Mouse (Mus musculus) CH12.LX (cell line): ENCODE results near the gene Tnfsf13. TPM values are rescaled to one million over a fixed set of nuclear protein-coding genes. Genes with fewer than 3 reads are reported as not detected.

ENCODE experiments used
- DNase-seq: peaks from one replicate; pipeline ENCODE4 v3.0.0-alpha.2; 2013; ENCODE audit errors: extremely low read depth
- H3K27ac ChIP-seq: 2 replicates; pipeline ENCODE4 v1.5.1; 2012; ENCODE audit warnings: low read depth, mild to moderate bottlenecking, control low read depth, moderate library complexity; ENCODE audit not compliant: insufficient read depth
- H3K27me3 ChIP-seq: replicated peaks from 2 replicates; pipeline ENCODE3; 2012; ENCODE audit warnings: inconsistent platforms
- H3K36me3 ChIP-seq, 2 experiments: replicated peaks in 1 of 2; 2 replicates each; pipeline versions ENCODE3 to v1.6.1; 2012; ENCODE audit warnings: inconsistent platforms in 1 of 2, low read length in 1 of 2, mild to moderate bottlenecking in 1 of 2, mixed read lengths in 1 of 2, moderate library complexity in 1 of 2; ENCODE audit not compliant: control insufficient read depth in 1 of 2, insufficient read depth in 1 of 2
- H3K4me1 ChIP-seq, 2 experiments: 2 replicates each; pipeline ENCODE4 v1.6.1; 2012; ENCODE audit warnings: inconsistent platforms in 1 of 2, moderate library complexity in 1 of 2; ENCODE audit not compliant: insufficient read depth in 2 of 2, control insufficient read depth in 1 of 2
- H3K4me2 ChIP-seq: 2 replicates; pipeline ENCODE4 v1.6.1; 2012; ENCODE audit warnings: low read depth, mild to moderate bottlenecking, control low read depth; ENCODE audit not compliant: poor library complexity, insufficient read depth, severe bottlenecking
- H3K4me3 ChIP-seq, 3 experiments: fragments of 150-350 bp in 1 of 3; sonication (generic) in 1 of 3; replicated peaks in 1 of 3; 2 replicates each; pipeline versions ENCODE3 to v1.5.1; 2011 to 2012; ENCODE audit warnings: low read depth in 2 of 3, low read length in 2 of 3, mild to moderate bottlenecking in 2 of 3, moderate library complexity in 2 of 3, control low read depth in 1 of 3, improper control_type of control experiment in 1 of 3, inconsistent platforms in 1 of 3, mixed read lengths in 1 of 3; ENCODE audit not compliant: poor library complexity in 1 of 3
- H3K79me2 ChIP-seq: replicated peaks from 2 replicates; pipeline ENCODE4 v1.6.1; 2012; ENCODE audit warnings: mild to moderate bottlenecking, moderate library complexity; ENCODE audit not compliant: control insufficient read depth, poor library complexity, insufficient read depth, severe bottlenecking; ENCODE audit errors: extremely low read depth
- H3K9ac ChIP-seq: 2 replicates; pipeline ENCODE4 v1.6.1; 2012; ENCODE audit warnings: low read depth, mild to moderate bottlenecking, control low read depth, moderate library complexity; ENCODE audit not compliant: insufficient read depth
- H3K9me3 ChIP-seq: replicated peaks from 2 replicates; pipeline ENCODE3; 2012; ENCODE audit warnings: low read length, inconsistent platforms, mixed read lengths
- BHLHE40 ChIP-seq: IDR thresholded peaks from 2 replicates; pipeline ENCODE4 v1.6.1; 2011; ENCODE audit warnings: mild to moderate bottlenecking, low read depth, low read length, improper control_type of control experiment
- CHD1 ChIP-seq: IDR thresholded peaks from 2 replicates; pipeline ENCODE4 v1.6.1; 2012; ENCODE audit warnings: low read depth, low read length, improper control_type of control experiment, inconsistent platforms
- CHD2 ChIP-seq: IDR thresholded peaks from 2 replicates; pipeline ENCODE4 v1.6.1; 2011; ENCODE audit warnings: low read length, improper control_type of control experiment
- EP300 ChIP-seq: IDR thresholded peaks from 2 replicates; pipeline ENCODE4 v1.6.1; 2011; ENCODE audit warnings: low read length, improper control_type of control experiment
- ETS1 ChIP-seq: conservative IDR thresholded peaks from 2 replicates; pipeline ENCODE4 v1.6.1; 2012; ENCODE audit warnings: low read depth, mild to moderate bottlenecking, inconsistent platforms, low read length, improper control_type of control experiment, moderate library complexity
- HCFC1 ChIP-seq: IDR thresholded peaks from 2 replicates; pipeline ENCODE4 v1.6.1; 2012; ENCODE audit warnings: low read depth, mild to moderate bottlenecking, inconsistent platforms, low read length, improper control_type of control experiment
- IRF4 ChIP-seq: IDR thresholded peaks from 2 replicates; pipeline ENCODE4 v1.6.1; 2014; ENCODE audit warnings: low read depth, mild to moderate bottlenecking, inconsistent platforms, low read length, improper control_type of control experiment
- KAT2A ChIP-seq: IDR thresholded peaks from 2 replicates; pipeline ENCODE4 v1.6.1; 2012; ENCODE audit warnings: low read length, improper control_type of control experiment, inconsistent platforms; ENCODE audit not compliant: insufficient replicate concordance
- MAX ChIP-seq: IDR thresholded peaks from 2 replicates; pipeline ENCODE4 v1.6.1; 2011; ENCODE audit warnings: low read length, improper control_type of control experiment
- MAZ ChIP-seq: IDR thresholded peaks from 2 replicates; pipeline ENCODE4 v1.6.1; 2012; ENCODE audit warnings: low read depth, mild to moderate bottlenecking, inconsistent platforms, low read length, improper control_type of control experiment, moderate library complexity
- MEF2A ChIP-seq: IDR thresholded peaks from 2 replicates; pipeline ENCODE4 v1.6.1; 2014; ENCODE audit warnings: low read depth, mild to moderate bottlenecking, inconsistent platforms, low read length, improper control_type of control experiment, borderline replicate concordance
- MXI1 ChIP-seq: IDR thresholded peaks from 2 replicates; pipeline ENCODE4 v1.6.1; 2011; ENCODE audit warnings: mild to moderate bottlenecking, low read depth, low read length, improper control_type of control experiment
- MYC ChIP-seq: IDR thresholded peaks from 2 replicates; pipeline ENCODE4 v1.6.1; 2011; ENCODE audit warnings: low read depth, mild to moderate bottlenecking, improper control_type of control experiment, low read length
- NELFE ChIP-seq: IDR thresholded peaks from 2 replicates; pipeline ENCODE4 v1.6.1; 2011; ENCODE audit warnings: low read depth, low read length, improper control_type of control experiment
- NRF1 ChIP-seq: IDR thresholded peaks from 2 replicates; pipeline ENCODE4 v1.6.1; 2014; ENCODE audit warnings: low read depth, mild to moderate bottlenecking, inconsistent platforms, low read length, improper control_type of control experiment, moderate library complexity
- SMC3 ChIP-seq: IDR thresholded peaks from 2 replicates; pipeline ENCODE4 v1.6.1; 2011; ENCODE audit warnings: low read depth, low read length, improper control_type of control experiment
- TCF12 ChIP-seq: IDR thresholded peaks from 2 replicates; pipeline ENCODE4 v1.6.1; 2014; ENCODE audit warnings: low read depth, mild to moderate bottlenecking, inconsistent platforms, low read length, improper control_type of control experiment
- UBTF ChIP-seq: IDR thresholded peaks from 2 replicates; pipeline ENCODE4 v1.6.1; 2012; ENCODE audit warnings: low read depth, mild to moderate bottlenecking, inconsistent platforms, low read length, improper control_type of control experiment, moderate library complexity
- USF1 ChIP-seq: IDR thresholded peaks from 2 replicates; pipeline ENCODE4 v1.6.1; 2014; ENCODE audit warnings: low read depth, mild to moderate bottlenecking, inconsistent platforms, low read length, improper control_type of control experiment
- ZMIZ1 ChIP-seq: IDR thresholded peaks from 2 replicates; pipeline ENCODE4 v1.6.1; 2012; ENCODE audit warnings: low read depth, mild to moderate bottlenecking, inconsistent platforms, low read length, improper control_type of control experiment
- ZNF384 ChIP-seq: IDR thresholded peaks from 2 replicates; pipeline ENCODE4 v1.6.1; 2012; ENCODE audit warnings: low read depth, low read length, improper control_type of control experiment, inconsistent platforms
- dilution Hi-C: fragments of 300-500 bp; cut with MboI; formaldehyde crosslinking; loops from 2 replicates; pipeline ENCODE4 v1.14.3; 2020; ENCODE audit warnings: low sequenced_read_pairs; ENCODE audit not compliant: extremely low pct_unique_long_range_greater_than_20kb, extremely low pct_ligation_motif_present
- in situ Hi-C: fragments of 300-500 bp; cut with MboI; formaldehyde crosslinking; loops from 3 replicates; pipeline ENCODE4 v1.14.3; 2019; ENCODE audit warnings: low sequenced_read_pairs, low pct_ligation_motif_present, low pct_unique_long_range_greater_than_20kb, mixed read lengths
- polyA plus RNA-seq: library from polyadenylated mRNA; unstranded; fragments of >175 nt; gene quantifications from 2 replicates; pipeline ENCODE4 v1.2.1, GENCODE M21; 2012; ENCODE audit warnings: low read depth; ENCODE audit not compliant: insufficient read length
- total RNA-seq, 2 experiments: library from RNA; depleted of rRNA; stranded (reverse); fragments of 300-350 nt in 1 of 2; fragments of >200 nt in 1 of 2; gene quantifications; 2 replicates each; pipeline ENCODE4 v1.2.3; 2012 to 2014

The Tnfsf13 gene
- total and polyA plus RNA-seq, 3 experiments = 0.21 to 0.63 (median 0.35) TPM

DNA sequence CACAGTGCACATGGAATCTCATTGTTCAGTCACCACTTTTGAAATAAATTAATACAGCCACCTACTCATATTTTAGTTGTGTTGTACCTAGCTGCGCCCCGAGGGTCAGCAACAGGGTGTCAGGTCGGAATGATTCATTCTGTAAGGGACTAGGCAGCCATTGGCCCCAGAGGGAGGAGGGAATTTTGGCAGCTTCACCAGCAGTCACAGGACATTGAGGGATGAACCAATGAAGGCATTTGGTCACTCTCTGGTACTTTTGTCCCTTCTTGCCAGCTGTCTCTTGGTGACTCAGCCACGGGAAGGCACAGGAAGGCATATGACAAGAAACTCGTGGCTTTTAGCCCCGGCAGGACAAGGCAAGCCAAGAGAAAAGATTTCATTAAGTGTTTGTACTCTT, 21.8 kb downstream of the Tnfsf13 start:
- TF ChIP-seq KAT2A = no peak
- TF ChIP-seq UBTF = 0 out of 2 replicates have a peak, but pooled peaks have one; percentile 14
- 0 out of 2 replicates have a peak, but pooled peaks have one; percentile 13 for TF ChIP-seq NRF1
- 0 out of 2 replicates have a peak, but pooled peaks have one; percentile 10 for TF ChIP-seq HCFC1
- H3K4me2 ChIP-seq = peak overlapping the region; percentile 65
- DNase-seq = peak; percentile 61
- peak overlapping the region; percentile 66 to 70 (median 70) for H3K4me3 ChIP-seq
- H3K4me1 ChIP-seq = peaks cover 20 to 71% of the 10 kb centered on the region in 2 experiments
- peak overlapping the region; percentile 95 for H3K27ac ChIP-seq
- no peaks in the 10 kb centered on the region for H3K27me3 ChIP-seq
- dilution Hi-C loops (no loop called here), in situ Hi-C loops (no loop called here)
- H3K79me2 ChIP-seq = peaks cover 40% of the 10 kb centered on the region
- H3K9ac ChIP-seq = peak overlapping the region; percentile 97
- no peaks in the 10 kb centered on the region for H3K9me3 ChIP-seq
- peaks cover 32 to 50% of the 10 kb centered on the region in 2 experiments for H3K36me3 ChIP-seq

DNA sequence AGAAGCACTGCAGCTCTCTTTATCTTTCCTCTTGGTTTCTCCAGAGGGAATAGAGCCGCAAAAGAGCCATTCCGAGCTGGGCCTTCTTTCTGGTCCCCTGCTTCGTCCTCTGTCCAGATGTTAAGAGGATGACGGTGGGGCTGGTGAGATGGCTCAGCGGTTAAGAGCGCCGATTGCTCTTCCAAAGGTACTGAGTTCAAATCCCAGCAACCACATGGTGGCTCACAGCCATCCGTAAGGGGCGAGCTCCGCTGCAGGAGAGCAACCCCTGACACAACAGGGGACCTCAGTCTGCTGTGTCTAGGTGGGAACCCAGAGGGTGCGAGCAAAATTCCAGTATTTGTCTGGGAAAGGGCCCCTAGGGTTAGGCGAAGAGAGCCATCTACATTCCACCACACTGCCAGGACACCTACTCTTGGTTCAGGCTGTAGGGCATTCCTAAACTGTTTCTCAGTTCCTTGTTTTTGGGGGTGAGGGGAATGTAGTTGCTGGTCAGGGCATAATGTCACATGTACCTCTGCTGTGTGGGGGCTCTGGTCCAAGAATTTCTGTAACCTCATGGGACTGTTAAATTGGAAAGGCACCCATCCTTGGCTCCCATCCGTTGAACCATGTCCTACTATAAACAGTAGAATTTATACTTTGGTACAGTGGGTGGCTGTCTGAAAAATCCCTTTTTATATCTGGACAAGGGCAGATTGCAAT, 22.5 kb downstream of the Tnfsf13 start:
- peaks cover 32 to 50% of the 10 kb centered on the region in 2 experiments for H3K36me3 ChIP-seq
- peak overlapping the region; percentile 65 for H3K4me2 ChIP-seq
- H3K79me2 ChIP-seq = peaks cover 33% of the 10 kb centered on the region
- peak; percentile 48 for DNase-seq
- in situ Hi-C loops = no loop called here
- peaks cover 18 to 69% of the 10 kb centered on the region in 2 experiments for H3K4me1 ChIP-seq
- no peaks in the 10 kb centered on the region for H3K9me3 ChIP-seq
- H3K27ac ChIP-seq = peak overlapping the region; percentile 95
- H3K27me3 ChIP-seq = no peaks in the 10 kb centered on the region
- peak overlapping the region; percentile 97 for H3K9ac ChIP-seq
- peak overlapping the region; percentile 66 to 70 (median 70) for H3K4me3 ChIP-seq
- peak; percentile 35; the same call in 1 of the 2 replicates for TF ChIP-seq TCF12
- peak; percentile 30; the same call in 1 of the 2 replicates for TF ChIP-seq MEF2A
- peak; percentile 89; the same call in 1 of the 2 replicates for TF ChIP-seq CHD1
- TF ChIP-seq MYC = peak; percentile 69
- TF ChIP-seq ZMIZ1 = no peak
- peak; percentile 23; the same call in 1 of the 2 replicates for TF ChIP-seq NELFE
- TF ChIP-seq ZNF384 = no peak
- peak; percentile 37; the same call in 1 of the 2 replicates for TF ChIP-seq BHLHE40
- TF ChIP-seq HCFC1 = 0 out of 2 replicates have a peak, but pooled peaks have one; percentile 7
- peak; percentile 50; the same call in 1 of the 2 replicates for TF ChIP-seq ETS1
- no peak for TF ChIP-seq SMC3
- no peak; the same call in 1 of the 2 replicates for TF ChIP-seq MAX
- peak; percentile 71 for TF ChIP-seq EP300
- peak; percentile 31; the same call in 1 of the 2 replicates for TF ChIP-seq CHD2
- no peak for TF ChIP-seq MAZ
- TF ChIP-seq MXI1 = peak; percentile 62; the same call in 1 of the 2 replicates
- 0 out of 2 replicates have a peak, but pooled peaks have one; percentile 2 for TF ChIP-seq USF1
- TF ChIP-seq IRF4 = peak; percentile 80
- dilution Hi-C loops = no loop called here
